Mouse (Mus musculus) megakaryocyte, embryonic 14.5 days (primary cell): ENCODE results near the gene Arnt.

Experiments used
- FLI1 ChIP-seq: IDR thresholded peaks from 2 replicates; pipeline ENCODE4 v1.6.1; 2012; ENCODE audit warnings: low read length, inconsistent platforms, mixed read lengths
- GATA1 ChIP-seq: IDR thresholded peaks from 3 replicates; pipeline ENCODE4 v1.6.1; 2012; ENCODE audit warnings: mixed read lengths, low read length, inconsistent platforms, borderline replicate concordance

DNA sequence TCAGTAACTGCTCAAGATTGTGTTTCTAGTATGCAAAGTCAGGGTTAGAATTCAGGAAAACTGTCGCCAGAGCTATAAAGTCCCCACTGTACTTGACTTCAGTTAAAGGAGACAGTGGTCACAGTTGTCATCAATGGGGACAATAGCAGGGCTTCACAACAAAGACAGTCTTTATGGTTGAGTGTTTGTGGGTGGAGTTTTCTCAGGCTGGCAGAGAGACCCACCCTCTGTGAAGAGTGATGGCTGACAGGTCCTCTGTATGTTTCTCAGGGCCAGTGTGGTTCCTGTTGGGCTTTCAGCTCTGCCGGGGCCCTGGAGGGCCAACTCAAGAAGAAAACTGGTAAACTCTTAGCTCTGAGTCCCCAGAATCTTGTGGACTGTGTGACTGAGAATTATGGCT lies 68.1 kb downstream of the Arnt start:
- TF ChIP-seq GATA1 (no peak), FLI1 (no peak)
